In the genomic region with DNA sequence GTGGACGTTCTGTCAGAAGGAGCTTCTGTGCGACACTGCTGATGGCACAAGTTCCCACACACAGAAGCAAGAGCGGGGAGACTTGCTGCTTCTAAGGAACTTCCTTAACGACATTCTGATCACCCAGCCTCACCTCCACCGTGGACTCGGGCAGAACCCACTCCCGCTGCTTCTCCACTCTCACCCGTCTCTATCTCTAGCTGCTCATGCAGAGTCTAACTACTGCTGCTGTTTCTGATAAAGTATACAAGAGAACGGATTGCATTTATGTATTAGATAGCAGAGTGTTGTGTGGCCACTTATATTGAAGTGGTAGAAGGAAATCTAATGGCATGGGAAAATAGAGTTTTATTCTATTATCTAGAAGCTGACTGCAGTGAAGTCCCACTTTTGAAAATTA, we compare ENCODE assay signal across 45 mouse cellular contexts. TPM values are rescaled to one million over a fixed set of nuclear protein-coding genes. Genes with fewer than 3 reads are reported as not detected.
"Had no signal": no experiment of that assay in that cellular context is flagged by ENCODE, and none has a peak within 500 bp of the region (broad histone marks: within the 10 kb centered on the region; RNA-seq: fewer than 3 reads in every experiment).

No protein-coding gene starts in this region.

- DNase-seq: heart, postnatal 10 days; heart, postnatal 14 days; heart, postnatal 36 days; heart, postnatal 4 days; kidney, adult 11 months; kidney, adult 18-20 months; kidney, adult 2 months; kidney, adult 8-10 months; kidney, adult 9 months; kidney, postnatal 10 days; kidney, postnatal 14 days; kidney, postnatal 25 days; kidney, postnatal 36 days; kidney, postnatal 4 days; layer of hippocampus, adult 9-11 months; layer of hippocampus, postnatal 36 days had no signal

- H3K27ac ChIP-seq: heart, embryonic 10.5 days; heart, embryonic 13.5 days; heart, embryonic 15.5 days; hindbrain, embryonic 10.5 days; hindbrain, embryonic 12.5 days; hindbrain, embryonic 13.5 days; hindbrain, embryonic 14.5 days; hindbrain, embryonic 15.5 days; hindbrain, postnatal 0 days; intestine, embryonic 15.5 days; kidney, embryonic 15.5 days; kidney, postnatal 0 days; layer of hippocampus, adult 2 months had no signal

- ATAC-seq: hindbrain, embryonic 16.5 days; hindbrain, postnatal 0 days; inflammation-experienced regulatory T-cells, adult 6 months; intestine, embryonic 15.5 days; intestine, embryonic 16.5 days; intestine, postnatal 0 days had no signal

- H3K4me2 ChIP-seq: heart, embryonic 11.5 days; heart, embryonic 12.5 days; heart, embryonic 13.5 days; heart, embryonic 15.5 days; hindbrain, embryonic 12.5 days; hindbrain, embryonic 13.5 days; hindbrain, embryonic 14.5 days; hindbrain, embryonic 15.5 days; intestine, embryonic 15.5 days; kidney, embryonic 15.5 days had no signal

- H3K27me3 ChIP-seq: heart, embryonic 15.5 days; hindbrain, embryonic 12.5 days; hindbrain, embryonic 13.5 days; hindbrain, embryonic 15.5 days; intestine, embryonic 15.5 days; kidney, embryonic 15.5 days had no signal

- H3K4me3 ChIP-seq: heart, embryonic 10.5 days; heart, embryonic 12.5 days; heart, embryonic 13.5 days; heart, embryonic 15.5 days; hindbrain, embryonic 10.5 days; hindbrain, embryonic 12.5 days; hindbrain, embryonic 13.5 days; hindbrain, embryonic 15.5 days; intestine, embryonic 15.5 days; kidney, embryonic 15.5 days; layer of hippocampus, adult 2 months had no signal

- H3K9me3 ChIP-seq: heart, embryonic 10.5 days; heart, embryonic 12.5 days; heart, embryonic 13.5 days; heart, embryonic 15.5 days; hindbrain, embryonic 10.5 days; hindbrain, embryonic 12.5 days; hindbrain, embryonic 13.5 days; hindbrain, embryonic 15.5 days; intestine, embryonic 15.5 days; kidney, embryonic 15.5 days had no signal

- H3K4me1 ChIP-seq: heart, embryonic 10.5 days; heart, embryonic 12.5 days; heart, embryonic 13.5 days; heart, embryonic 15.5 days had no signal

- H3K9ac ChIP-seq: heart, embryonic 12.5 days; heart, embryonic 13.5 days; heart, embryonic 15.5 days; hindbrain, embryonic 12.5 days; hindbrain, embryonic 13.5 days; hindbrain, embryonic 14.5 days; hindbrain, embryonic 15.5 days; intestine, embryonic 15.5 days; kidney, embryonic 15.5 days had no signal

RNA-seq across cellular contexts. Expression of a gene that starts 48.6 kb away (rescaled TPM):
- total RNA-seq: heart, adult 8-10 months; heart, postnatal 10 days; heart, postnatal 14 days; heart, postnatal 25 days; heart, postnatal 36 days; heart, postnatal 4 days; hindbrain, postnatal 0 days; layer of hippocampus, adult 18-20 months; layer of hippocampus, adult 2 months; layer of hippocampus, adult 8-10 months; layer of hippocampus, postnatal 10 days; layer of hippocampus, postnatal 14 days; layer of hippocampus, postnatal 25 days; layer of hippocampus, postnatal 36 days had no signal
- polyA plus RNA-seq: heart, embryonic 11.5 days; heart, embryonic 12.5 days; heart, embryonic 13.5 days; heart, embryonic 14.5 days; heart, embryonic 15.5 days; heart, embryonic 16.5 days; heart, postnatal 0 days; hindbrain, embryonic 13.5 days; hindbrain, embryonic 14.5 days; hindbrain, embryonic 16.5 days; hindbrain, postnatal 0 days; inflammation-experienced regulatory T-cells, adult 6 months; kidney, adult 2 months; kidney, postnatal 0 days had no signal
